Mouse (Mus musculus): ENCODE results near the gene Uap1l1.
"Not testable (repeated sequence)": the region's sequence is repeated elsewhere in the genome, so short reads cannot be mapped to it uniquely, and the experiment has no call there.

GRCm38 (mm10) chr2:25413436-25413835 lies 48.0 kb upstream of the Uap1l1 start:
- TF ChIP-seq CTCF (IDR thresholded peaks at IDR 0.05; ENCODE audit: control insufficient read depth, insufficient read depth, low read length); POLR2A (IDR thresholded peaks at IDR 0.05; ENCODE audit: borderline replicate concordance, control insufficient read depth, low read depth, low read length): not testable (repeated sequence)
